Mouse (Mus musculus) lung, postnatal 0 days (tissue): ENCODE data around the gene Mfsd12.

Experiments
- CTCF ChIP-seq: IDR thresholded peaks from 2 replicates; pipeline ENCODE4 v1.5.1; 2016; ENCODE audit warnings: antibody characterized with exemption, mild to moderate bottlenecking
- EP300 ChIP-seq: IDR thresholded peaks from 2 replicates; pipeline ENCODE4 v1.6.1; 2016; ENCODE audit warnings: antibody characterized with exemption, mild to moderate bottlenecking, control low read depth

GRCm38 (mm10) chr10:81377793-81378552 lies 20.7 kb downstream of the Mfsd12 start, which contains the start of gene Fzr1:
- TF ChIP-seq CTCF (no peak), EP300 (no peak)
